Mouse (Mus musculus): ENCODE measurements at regions not wholly inside any gene's neighbourhood (a gene's known extent, or its start where the extent isn't known, plus 50 kb on each side); places are given as distances from the start of the nearest gene placed in this dataset.

- DNase-seq (ENCODE audit: low spot score in 2 of 2) = peak in 1 of 2 experiments; percentile 32
Measured at GRCm38 (mm10) chr6:101593782-101594641, 216.3 kb upstream of the Pdzrn3 start.

- no peak for DNase-seq (ENCODE audit: low spot score in 2 of 2)
Measured at GRCm38 (mm10) chr6:101585871-101586270, 208.2 kb upstream of the Pdzrn3 start.

GRCm38 (mm10) chr6:101580824-101581223 lies 203.1 kb upstream of the Pdzrn3 start:
- peak; percentile 11 to 17 for DNase-seq (ENCODE audit: low spot score in 2 of 2)

- DNase-seq (ENCODE audit: low spot score in 2 of 2) = no peak
Measured at GRCm38 (mm10) chr6:101556096-101556495, 178.4 kb upstream of the Pdzrn3 start.

GRCm38 (mm10) chr6:101554965-101555604 lies 177.4 kb upstream of the Pdzrn3 start:
- no peak for DNase-seq (ENCODE audit: low spot score in 2 of 2)

- DNase-seq (ENCODE audit: low spot score in 2 of 2) = peak; percentile 53 to 70
Measured at GRCm38 (mm10) chr6:101550501-101551268, 173.0 kb upstream of the Pdzrn3 start.

- DNase-seq (ENCODE audit: low spot score in 2 of 2) = no peak
Measured at GRCm38 (mm10) chr6:101537581-101537980, 159.9 kb upstream of the Pdzrn3 start.

- DNase-seq (ENCODE audit: low spot score in 2 of 2) = peak; percentile 73 to 74
Measured at GRCm38 (mm10) chr6:101534214-101535052, 156.7 kb upstream of the Pdzrn3 start.

- DNase-seq (ENCODE audit: low spot score in 2 of 2) = peak in 1 of 2 experiments; percentile 32
Measured at GRCm38 (mm10) chr6:101532436-101532835, 154.7 kb upstream of the Pdzrn3 start.

GRCm38 (mm10) chr6:101531914-101532313 lies 154.2 kb upstream of the Pdzrn3 start:
- DNase-seq (ENCODE audit: low spot score in 2 of 2) = peak; percentile 37 to 66

GRCm38 (mm10) chr6:101525129-101525528 lies 147.4 kb upstream of the Pdzrn3 start:
- no peak for DNase-seq (ENCODE audit: low spot score in 2 of 2)

GRCm38 (mm10) chr6:101521316-101521715 lies 143.6 kb upstream of the Pdzrn3 start:
- DNase-seq (ENCODE audit: low spot score in 2 of 2) = peak; percentile 27 to 35

GRCm38 (mm10) chr6:101520755-101521154 lies 143.1 kb upstream of the Pdzrn3 start:
- DNase-seq (ENCODE audit: low spot score in 2 of 2) = peak; percentile 52

GRCm38 (mm10) chr6:101518904-101519701 lies 141.4 kb upstream of the Pdzrn3 start:
- DNase-seq (ENCODE audit: low spot score in 2 of 2) = no peak

GRCm38 (mm10) chr6:101517584-101517983 lies 139.9 kb upstream of the Pdzrn3 start:
- no peak for DNase-seq (ENCODE audit: low spot score in 2 of 2)

- DNase-seq (ENCODE audit: low spot score in 2 of 2) = no peak
Measured at GRCm38 (mm10) chr6:101513696-101514095, 136.0 kb upstream of the Pdzrn3 start.

- DNase-seq (ENCODE audit: low spot score in 2 of 2) = peak; percentile 69 to 71
Measured at GRCm38 (mm10) chr6:101502149-101502548, 124.5 kb upstream of the Pdzrn3 start.

- peak in 1 of 2 experiments; percentile 13 for DNase-seq (ENCODE audit: low spot score in 2 of 2)
Measured at GRCm38 (mm10) chr6:101501716-101502115, 124.0 kb upstream of the Pdzrn3 start.

- DNase-seq (ENCODE audit: low spot score in 2 of 2) = no peak
Measured at GRCm38 (mm10) chr6:101500202-101500601, 122.5 kb upstream of the Pdzrn3 start.

- DNase-seq (ENCODE audit: low spot score in 2 of 2) = no peak
Measured at GRCm38 (mm10) chr6:101488466-101488865, 110.8 kb upstream of the Pdzrn3 start.

All from right cerebral cortex, adult 2 months (tissue).